Mouse (Mus musculus) C2C12 (cell line): Measurements from ENCODE around the gene Ccs.

Experiments used
- CTCF ChIP-seq: IDR thresholded peaks from one replicate; pipeline ENCODE4 v1.5.1; 2011; ENCODE audit not compliant: control insufficient read depth, insufficient read depth, insufficient read length
- FOSL1 ChIP-seq: IDR thresholded peaks from one replicate; pipeline ENCODE4 v1.8.0; 2011; ENCODE audit warnings: mild to moderate bottlenecking, low read length; ENCODE audit not compliant: poor library complexity, insufficient read depth, severe bottlenecking
- MAX ChIP-seq: IDR thresholded peaks from one replicate; pipeline ENCODE4 v1.6.1; 2011; ENCODE audit warnings: mild to moderate bottlenecking, control low read depth
- MYOD1 ChIP-seq: IDR thresholded peaks from one replicate; pipeline ENCODE4 v1.6.1; 2011; ENCODE audit warnings: low read depth; ENCODE audit not compliant: control insufficient read depth, insufficient read length
- MYOG ChIP-seq: IDR thresholded peaks from one replicate; pipeline ENCODE4 v1.6.1; 2011; ENCODE audit not compliant: control insufficient read depth, insufficient read length; ENCODE audit errors: extremely low read depth

- TF ChIP-seq CTCF (no peak), FOSL1 (no peak), MYOG (no peak), MAX (no peak), MYOD1 (no peak)
Measured at GRCm38 (mm10) chr19:4850281-4850680, 11.1 kb upstream of the Ccs start.
